Mouse (Mus musculus): ENCODE data around the gene Mettl17. TPM values are rescaled to one million over a fixed set of nuclear protein-coding genes. Genes with fewer than 3 reads are reported as not detected.

The Mettl17 gene
- polyA plus RNA-seq, 1 experiment from 2014 or later = 75.2 TPM

- Histone ChIP-seq H3K4me1 (replicated peaks) (no peaks in the 10 kb centered on the region), H3K4me3 (no peak overlapping the region), H3K27me3 (no peaks in the 10 kb centered on the region), H3K9me3 (no peaks in the 10 kb centered on the region), H3K36me3 (no peaks in the 10 kb centered on the region), H3K9ac (no peak overlapping the region), H3K27ac (replicated peaks) (no peak overlapping the region), H3K4me2 (no peak overlapping the region)
- 60% methylated on average over 9 of the region's 9 CpGs for WGBS
- ATAC-seq (ENCODE audit: low FRiP score, low read depth) = peak; percentile 81
Measured at GRCm38 (mm10) chr14:51902806-51903710, 18.4 kb downstream of the Mettl17 start.

DNA sequence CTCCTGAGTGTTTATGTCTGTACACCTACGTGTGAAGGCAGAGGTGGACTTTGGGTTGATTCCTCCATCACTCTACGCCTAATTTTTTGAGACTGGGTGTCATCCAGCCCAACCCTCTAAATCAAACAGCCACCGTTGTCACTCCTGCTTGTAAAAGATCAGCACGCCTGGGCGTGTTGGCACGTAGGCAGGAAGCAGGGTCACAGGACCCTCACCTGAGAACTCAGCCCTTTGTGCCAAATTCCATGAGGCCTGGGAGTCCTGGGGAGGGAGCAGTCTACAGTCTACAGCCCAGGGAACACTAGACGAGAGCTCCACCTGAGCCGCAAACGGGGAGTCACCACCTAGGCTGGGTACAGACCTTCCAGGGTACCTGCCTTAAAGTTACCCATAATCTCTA is 19.1 kb downstream of the Mettl17 start:
- no peak for ATAC-seq (ENCODE audit: low FRiP score, low read depth)
- H3K4me2 ChIP-seq = no peak overlapping the region
- no peaks in the 10 kb centered on the region for H3K9me3 ChIP-seq
- no peak overlapping the region for H3K9ac ChIP-seq
- no peak overlapping the region for H3K4me3 ChIP-seq
- no peaks in the 10 kb centered on the region for H3K27me3 ChIP-seq
- WGBS = 94% methylated on average over 9 of the region's 9 CpGs
- H3K36me3 ChIP-seq = no peaks in the 10 kb centered on the region
- H3K4me1 ChIP-seq (replicated peaks) = no peaks in the 10 kb centered on the region
- no peak overlapping the region for H3K27ac ChIP-seq (replicated peaks)

GRCm38 (mm10) chr14:51904706-51905105 is 20.1 kb downstream of the Mettl17 start:
- WGBS = 71% methylated on average over 7 of the region's 7 CpGs
- H3K4me2 ChIP-seq = no peak overlapping the region
- H3K27ac ChIP-seq (replicated peaks) = no peak overlapping the region
- no peaks in the 10 kb centered on the region for H3K27me3 ChIP-seq
- H3K9me3 ChIP-seq = no peaks in the 10 kb centered on the region
- no peak overlapping the region for H3K9ac ChIP-seq
- ATAC-seq (ENCODE audit: low FRiP score, low read depth) = no peak
- H3K4me1 ChIP-seq (replicated peaks) = no peaks in the 10 kb centered on the region
- no peaks in the 10 kb centered on the region for H3K36me3 ChIP-seq
- H3K4me3 ChIP-seq = no peak overlapping the region

- Histone ChIP-seq H3K27ac (replicated peaks) (no peak overlapping the region), H3K4me3 (no peak overlapping the region), H3K27me3 (no peaks in the 10 kb centered on the region), H3K9me3 (no peaks in the 10 kb centered on the region), H3K4me2 (no peak overlapping the region), H3K36me3 (no peaks in the 10 kb centered on the region), H3K4me1 (replicated peaks) (no peaks in the 10 kb centered on the region), H3K9ac (no peak overlapping the region)
- 96% methylated on average over 11 of the region's 11 CpGs for WGBS
- no peak for ATAC-seq (ENCODE audit: low FRiP score, low read depth)
Measured at GRCm38 (mm10) chr14:51906102-51906501, 21.5 kb downstream of the Mettl17 start.

GRCm38 (mm10) chr14:51911301-51911700 is 26.7 kb downstream of the Mettl17 start:
- no peak for ATAC-seq (ENCODE audit: low FRiP score, low read depth)
- peak overlapping the region; percentile 95 for H3K4me2 ChIP-seq
- H3K27ac ChIP-seq (replicated peaks) = no peak overlapping the region
- peak overlapping the region; percentile 61; the same call in 1 of the 2 replicates for H3K4me3 ChIP-seq
- peaks cover 19% of the 10 kb centered on the region for H3K4me1 ChIP-seq (replicated peaks)
- H3K36me3 ChIP-seq = no peaks in the 10 kb centered on the region
- H3K9me3 ChIP-seq = no peaks in the 10 kb centered on the region
- H3K27me3 ChIP-seq = no peaks in the 10 kb centered on the region
- no peak overlapping the region for H3K9ac ChIP-seq
- WGBS = 84% methylated on average over 10 of the region's 10 CpGs

GRCm38 (mm10) chr14:51912391-51913061 is 27.9 kb downstream of the Mettl17 start:
- Histone ChIP-seq H3K36me3 (no peaks in the 10 kb centered on the region), H3K4me1 (replicated peaks) (peaks cover 19% of the 10 kb centered on the region), H3K9ac (peak overlapping the region; percentile 70), H3K27me3 (no peaks in the 10 kb centered on the region), H3K4me2 (peak overlapping the region; percentile 95), H3K4me3 (peak overlapping the region; percentile 61), H3K9me3 (no peaks in the 10 kb centered on the region), H3K27ac (replicated peaks) (peak overlapping the region; percentile 80)
- peak; percentile 27 for ATAC-seq (ENCODE audit: low FRiP score, low read depth)
- 6% methylated on average over 14 of the region's 14 CpGs for WGBS

DNA sequence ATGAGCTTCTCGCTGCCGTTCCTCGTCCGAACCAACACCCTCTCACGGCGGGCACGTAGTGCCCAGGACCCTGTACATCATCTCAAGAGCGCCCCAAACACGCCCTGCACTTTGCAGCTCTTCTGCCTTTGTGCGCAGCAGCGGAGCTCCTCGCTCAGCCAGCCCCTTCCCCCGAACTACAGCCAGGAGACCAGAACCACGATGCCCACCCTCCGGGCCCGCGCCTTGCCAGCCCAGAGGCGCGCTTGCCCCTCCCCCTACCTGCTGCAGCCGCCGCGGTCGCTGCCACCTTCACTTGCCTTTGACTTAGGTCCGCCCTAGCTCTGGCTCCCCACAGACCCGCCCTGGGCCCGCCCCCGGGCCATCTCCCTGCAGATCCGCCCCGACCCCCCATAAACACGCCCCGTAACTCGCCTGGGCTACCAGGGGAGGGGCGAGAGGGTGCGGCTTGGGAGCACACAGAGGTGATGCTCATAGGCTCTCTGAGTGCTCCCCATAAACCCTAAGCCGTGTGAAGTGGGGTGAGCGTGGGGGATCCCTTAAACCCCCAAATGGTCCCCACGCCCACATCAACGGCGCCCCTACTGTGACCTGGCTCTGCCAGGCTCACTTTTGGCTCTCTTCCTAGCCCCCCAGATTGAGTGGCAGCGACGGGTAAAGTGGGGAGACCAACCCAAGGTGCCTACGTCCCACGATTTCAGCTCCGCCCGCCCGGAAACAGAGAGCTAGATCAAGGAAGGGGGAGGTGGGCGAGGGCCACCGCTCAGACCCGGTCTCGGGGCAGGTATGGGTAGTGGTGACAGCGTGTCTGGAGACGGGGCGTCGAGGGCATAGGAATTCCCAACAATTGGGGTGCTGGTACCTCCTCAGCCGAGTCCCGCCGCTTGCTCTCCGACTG is 28.7 kb downstream of the Mettl17 start:
- WGBS = under 1% methylated on average over 57 of the region's 58 CpGs
- H3K9me3 ChIP-seq = no peaks in the 10 kb centered on the region
- peak overlapping the region; percentile 95 for H3K4me2 ChIP-seq
- H3K4me3 ChIP-seq = peak overlapping the region; percentile 61
- peak overlapping the region; percentile 80 for H3K27ac ChIP-seq (replicated peaks)
- peaks cover 19% of the 10 kb centered on the region for H3K4me1 ChIP-seq (replicated peaks)
- ATAC-seq (ENCODE audit: low FRiP score, low read depth) = peak; percentile 78
- H3K36me3 ChIP-seq = no peaks in the 10 kb centered on the region
- H3K9ac ChIP-seq = peak overlapping the region; percentile 70
- H3K27me3 ChIP-seq = no peaks in the 10 kb centered on the region

- peaks cover 19% of the 10 kb centered on the region for H3K4me1 ChIP-seq (replicated peaks)
- peak; percentile 78 for ATAC-seq (ENCODE audit: low FRiP score, low read depth)
- H3K27me3 ChIP-seq = no peaks in the 10 kb centered on the region
- H3K36me3 ChIP-seq = no peaks in the 10 kb centered on the region
- peak within 1 kb of the TSS; percentile 61 for H3K4me3 ChIP-seq
- H3K9ac ChIP-seq = peak within 1 kb of the TSS; percentile 70
- H3K9me3 ChIP-seq = no peaks in the 10 kb centered on the region
- H3K27ac ChIP-seq (replicated peaks) = peak within 1 kb of the TSS; percentile 80
- peak within 1 kb of the TSS; percentile 95 for H3K4me2 ChIP-seq
- 1% methylated on average over 22 of the region's 23 CpGs for WGBS
Measured at GRCm38 (mm10) chr14:51913960-51914762, 29.5 kb downstream of the Mettl17 start, which contains the start of gene Ndrg2. Gene Ndrg2 (minus strand): TSS chr14:51914158.

DNA sequence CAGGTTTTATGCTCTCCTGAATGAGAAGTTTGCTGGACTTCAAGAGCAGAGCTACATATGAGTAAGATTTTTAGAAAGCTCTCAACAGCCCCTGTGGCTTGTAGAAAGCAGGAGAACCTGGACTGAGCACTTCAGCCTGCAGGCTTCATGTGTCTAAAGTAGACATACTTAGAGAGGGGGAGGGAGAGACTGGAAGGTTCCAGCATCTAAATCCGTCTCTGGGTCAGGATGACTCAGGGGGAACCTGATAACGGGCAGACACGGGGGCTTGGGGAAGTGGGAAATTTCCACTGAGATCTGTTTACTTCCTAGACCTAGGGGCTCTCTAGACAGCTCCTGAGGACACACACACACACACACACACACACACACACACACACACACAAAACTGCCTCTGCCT is 30.4 kb downstream of the Mettl17 start:
- Histone ChIP-seq H3K4me2 (no peak overlapping the region), H3K9me3 (no peaks in the 10 kb centered on the region), H3K27me3 (no peaks in the 10 kb centered on the region), H3K36me3 (no peaks in the 10 kb centered on the region), H3K4me1 (replicated peaks) (peaks cover 19% of the 10 kb centered on the region), H3K27ac (replicated peaks) (peak overlapping the region; percentile 80), H3K4me3 (no peak overlapping the region), H3K9ac (no peak overlapping the region)
- 27% methylated on average over 3 of the region's 3 CpGs for WGBS
- no peak for ATAC-seq (ENCODE audit: low FRiP score, low read depth)

DNA sequence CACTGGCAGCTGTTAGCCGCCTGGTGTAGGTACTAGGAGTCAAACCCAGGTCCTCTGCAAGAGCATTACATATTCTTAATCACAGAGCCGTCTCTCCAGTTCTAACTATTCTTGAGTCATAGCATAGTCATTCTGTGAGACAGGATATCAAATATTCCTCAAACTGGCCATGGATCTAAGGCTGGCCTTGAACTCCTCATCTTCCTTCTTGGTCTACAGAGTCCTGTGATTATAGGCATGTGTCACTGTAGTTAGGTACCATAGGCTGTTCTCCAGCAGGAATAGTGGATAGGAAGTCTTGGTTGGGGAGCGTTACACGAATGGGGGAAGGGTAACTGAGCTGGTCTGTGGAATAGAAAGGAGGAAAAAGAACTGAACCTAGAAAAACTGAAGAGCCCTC is 31.9 kb downstream of the Mettl17 start:
- no peak overlapping the region for H3K9ac ChIP-seq
- no peak overlapping the region for H3K4me2 ChIP-seq
- no peaks in the 10 kb centered on the region for H3K9me3 ChIP-seq
- H3K36me3 ChIP-seq = no peaks in the 10 kb centered on the region
- H3K27me3 ChIP-seq = no peaks in the 10 kb centered on the region
- 91% methylated on average over 4 of the region's 4 CpGs for WGBS
- H3K27ac ChIP-seq (replicated peaks) = no peak overlapping the region
- H3K4me1 ChIP-seq (replicated peaks) = peaks cover 19% of the 10 kb centered on the region
- ATAC-seq (ENCODE audit: low FRiP score, low read depth) = no peak
- no peak overlapping the region for H3K4me3 ChIP-seq

GRCm38 (mm10) chr14:51918125-51918524 is 33.5 kb downstream of the Mettl17 start, which contains the start of gene Tppp2:
Gene Tppp2 (plus strand): TSS chr14:51918425.
- Histone ChIP-seq H3K4me3 (no peak within 1 kb of the TSS), H3K4me2 (no peak within 1 kb of the TSS), H3K4me1 (replicated peaks) (peaks cover 9% of the 10 kb centered on the region), H3K36me3 (no peaks in the 10 kb centered on the region), H3K27me3 (no peaks in the 10 kb centered on the region), H3K27ac (replicated peaks) (no peak within 1 kb of the TSS), H3K9ac (no peak within 1 kb of the TSS), H3K9me3 (no peaks in the 10 kb centered on the region)
- WGBS = 92% methylated on average over 4 of the region's 4 CpGs
- no peak for ATAC-seq (ENCODE audit: low FRiP score, low read depth)

Measured in hindbrain, embryonic 15.5 days (tissue).